Mouse (Mus musculus) liver, embryonic 14.5 days (tissue): ENCODE measurements around the gene Tnfrsf12a. TPM values are rescaled to one million over a fixed set of nuclear protein-coding genes. Genes with fewer than 3 reads are reported as not detected.

Experiments
- ATAC-seq: fragments of 200-750 bp; cut with Nextera tagmentation; 2 replicates; pipeline ENCODE4 v1.8.0; 2017; ENCODE audit warnings: moderate number of reproducible peaks, mild to moderate bottlenecking, moderate library complexity; ENCODE audit not compliant: insufficient read depth
- DNase-seq, 3 experiments: peaks; one replicate each; pipeline ENCODE4 v3.0.0-alpha.2; 2012 to 2013; ENCODE audit warnings: low read depth in 3 of 3, low spot score in 3 of 3
- H3K27ac ChIP-seq: fragments of 300-500 bp; sonication (generic); 2 replicates; pipeline ENCODE4 v1.5.1; 2014; ENCODE audit warnings: moderate library complexity, mild to moderate bottlenecking, control low read depth, inconsistent platforms
- H3K27me3 ChIP-seq: fragments of 300-500 bp; sonication (generic); 2 replicates; pipeline ENCODE4 v1.6.1; 2014; ENCODE audit warnings: mild to moderate bottlenecking, low read length, moderate library complexity; ENCODE audit not compliant: control insufficient read depth, insufficient read depth
- H3K36me3 ChIP-seq: fragments of 300-500 bp; sonication (generic); replicated peaks from 2 replicates; pipeline ENCODE4 v1.6.1; 2014; ENCODE audit warnings: low read depth; ENCODE audit not compliant: control insufficient read depth, insufficient read depth
- H3K4me1 ChIP-seq, 2 experiments: fragments of 200-500 bp in 1 of 2; fragments of 300-500 bp in 1 of 2; sonication (generic) in 1 of 2; replicated peaks; 2 replicates each; pipeline ENCODE4 v1.6.1; 2012 to 2014; ENCODE audit warnings: antibody characterized with exemption in 1 of 2, inconsistent platforms in 1 of 2, low read length in 1 of 2; ENCODE audit not compliant: control insufficient read depth in 2 of 2, insufficient read depth in 2 of 2
- H3K4me2 ChIP-seq: fragments of 300-500 bp; sonication (generic); 2 replicates; pipeline ENCODE4 v1.6.1; 2014; ENCODE audit warnings: low read depth, mild to moderate bottlenecking, control low read depth, moderate library complexity
- H3K4me3 ChIP-seq, 2 experiments: fragments of 200-500 bp in 1 of 2; fragments of 300-500 bp in 1 of 2; sonication (generic) in 1 of 2; 2 replicates each; pipeline ENCODE4 v1.5.1; 2012 to 2014; ENCODE audit warnings: low read depth in 2 of 2, low read length in 2 of 2, mild to moderate bottlenecking in 2 of 2, control low read depth in 1 of 2, inconsistent platforms in 1 of 2, moderate library complexity in 1 of 2; ENCODE audit not compliant: insufficient read depth in 1 of 2
- H3K9ac ChIP-seq: fragments of 300-500 bp; sonication (generic); replicated peaks from 2 replicates; pipeline ENCODE4 v1.6.1; 2014; ENCODE audit warnings: mild to moderate bottlenecking, control low read depth, moderate library complexity
- H3K9me3 ChIP-seq: fragments of 300-500 bp; sonication (generic); 2 replicates; pipeline ENCODE4 v1.6.1; 2016; ENCODE audit warnings: low read length, mixed read lengths; ENCODE audit not compliant: control insufficient read depth
- CTCF ChIP-seq: IDR thresholded peaks from 2 replicates; pipeline ENCODE4 v1.5.1; 2016; ENCODE audit warnings: antibody characterized with exemption, low read depth, control low read depth
- EP300 ChIP-seq: IDR thresholded peaks from 2 replicates; pipeline ENCODE4 v1.6.1; 2016; ENCODE audit warnings: antibody characterized with exemption, low read depth
- WGBS: fragments of 180-500 bp; shearing (Covaris S2); extraction: QIAGEN DNeasy Blood & Tissue Kit; methylation state at CpG from one replicate; pipeline ENCODE4 v1.1.7; 2014; ENCODE audit not compliant: insufficient replicate concordance; 5-methylcytosine and 5-hydroxymethylcytosine counted together
- polyA plus RNA-seq, 2 experiments: library from polyadenylated mRNA; depleted of rRNA in 1 of 2; stranded (reverse) in 1 of 2; unstranded in 1 of 2; fragments of >200 nt; fragmentation: Nextera tagmentation in 1 of 2; extraction: Ambion mirVana in 1 of 2; gene quantifications; 2 replicates each; pipeline versions ENCODE4 v1.2.1 to v1.2.3; 2012 to 2014

Tnfrsf12a gene
- polyA plus RNA-seq, 2 experiments: 1.7 to 3.9 TPM

DNA sequence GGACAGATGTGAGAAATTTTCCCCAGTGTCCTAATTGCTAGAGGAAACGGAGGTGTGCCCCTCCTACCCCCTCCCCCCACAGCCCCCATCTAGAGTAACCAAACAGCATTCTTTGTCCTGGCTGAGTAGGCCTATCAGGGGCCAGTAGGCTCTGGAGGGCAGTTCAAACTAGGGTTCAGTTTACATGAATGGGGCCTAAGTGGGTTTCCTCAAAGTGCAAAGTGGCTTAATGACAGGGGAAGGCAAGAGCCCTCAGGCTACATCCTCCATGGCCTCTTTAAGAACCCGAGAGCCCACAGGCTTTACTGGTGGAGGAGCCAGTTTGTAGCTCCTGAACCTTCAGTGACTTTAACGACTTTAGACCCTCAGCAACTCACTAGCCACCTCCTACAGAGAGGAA is 18.5 kb upstream of the Tnfrsf12a start:
- H3K9me3 ChIP-seq: no peaks in the 10 kb centered on the region
- H3K4me2 ChIP-seq: no peak overlapping the region
- peaks cover 35% of the 10 kb centered on the region for H3K27me3 ChIP-seq
- no peak for TF ChIP-seq CTCF
- no peak for TF ChIP-seq EP300
- ATAC-seq: no peak
- no peak overlapping the region for H3K4me3 ChIP-seq
- no peak for DNase-seq
- WGBS: 37% methylated on average over 3 of the region's 3 CpGs
- H3K27ac ChIP-seq: no peak overlapping the region
- H3K4me1 ChIP-seq: no peaks in the 10 kb centered on the region
- no peaks in the 10 kb centered on the region for H3K36me3 ChIP-seq
- no peak overlapping the region for H3K9ac ChIP-seq

DNA sequence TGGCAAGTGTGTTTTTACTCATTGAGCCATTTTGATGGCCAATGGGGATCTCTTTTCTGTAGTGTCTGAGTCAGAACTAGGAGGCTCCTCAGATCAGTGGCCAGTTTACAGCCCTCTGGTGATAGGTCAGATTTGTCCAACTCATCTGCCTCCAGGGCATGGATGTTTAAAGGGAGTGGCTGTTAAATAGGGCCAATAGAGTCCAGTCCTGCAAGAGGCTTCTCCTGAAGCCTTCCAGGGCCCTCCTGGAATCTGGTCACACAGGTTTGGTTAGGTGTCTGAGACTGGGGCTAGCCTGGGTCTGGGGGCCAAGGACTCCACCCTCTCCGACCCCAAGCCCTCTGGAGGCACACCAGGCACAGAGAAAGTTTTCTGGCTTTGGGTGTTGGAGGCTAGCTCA is 17.2 kb upstream of the Tnfrsf12a start:
- no peak for TF ChIP-seq EP300
- TF ChIP-seq CTCF: no peak
- H3K27me3 ChIP-seq: peaks cover 22% of the 10 kb centered on the region

DNA sequence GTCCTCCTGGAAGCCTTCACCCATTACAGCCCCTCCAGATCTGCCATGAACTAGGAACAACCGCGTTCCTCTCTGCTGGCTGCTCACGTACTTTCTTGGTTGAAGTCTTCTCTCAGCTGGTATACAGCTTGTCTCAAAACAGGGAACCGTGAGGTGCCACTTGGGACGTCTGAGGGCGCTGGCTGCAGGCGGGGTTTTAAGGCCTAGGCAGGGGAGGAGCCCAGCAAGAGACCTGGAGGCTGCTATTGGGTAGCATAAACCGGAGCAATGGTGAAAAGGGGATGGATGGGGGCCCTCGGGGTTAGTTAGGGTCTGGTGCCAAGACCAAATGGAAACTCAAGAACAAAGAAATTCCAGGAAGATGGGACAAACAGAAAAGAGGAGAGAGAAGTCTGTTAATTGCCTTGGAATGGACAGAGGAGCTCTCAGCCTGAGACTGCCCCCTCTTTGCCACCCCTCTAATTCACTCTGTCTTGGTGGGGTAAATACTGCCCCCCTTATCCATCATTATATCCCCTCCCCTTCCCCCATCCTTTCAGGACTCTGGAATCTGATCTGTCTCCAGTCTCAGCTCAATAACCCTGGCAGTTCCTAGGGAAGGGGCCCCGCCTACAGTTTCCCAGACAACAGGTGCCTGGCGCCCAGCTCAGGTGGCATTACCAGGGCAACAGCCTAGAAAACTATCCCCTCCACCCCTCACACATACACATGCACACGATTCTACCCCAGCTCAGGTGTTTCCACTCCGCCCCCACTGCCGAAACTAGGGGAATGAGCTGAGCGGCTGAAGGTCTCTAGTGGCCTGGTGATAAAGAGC is 6.8 kb upstream of the Tnfrsf12a start, which contains the start of gene Cldn9:
Gene Cldn9, minus strand, starts transcription at position 171 of the 817 bp plus-strand sequence.
- WGBS: 26% methylated on average over 15 of the region's 15 CpGs
- no peak for TF ChIP-seq CTCF
- no peak for TF ChIP-seq EP300
- 0 out of 4 replicates have a peak, but pooled peaks cover 0 to 2% of the 10 kb centered on the region in 2 experiments for H3K4me1 ChIP-seq
- DNase-seq (no peak), ATAC-seq (no peak)
- H3K9ac ChIP-seq: no peak within 1 kb of the TSS
- no peak within 1 kb of the TSS for H3K27ac ChIP-seq
- peaks cover 49% of the 10 kb centered on the region for H3K27me3 ChIP-seq
- no peaks in the 10 kb centered on the region for H3K36me3 ChIP-seq
- no peaks in the 10 kb centered on the region for H3K9me3 ChIP-seq
- no peak within 1 kb of the TSS for H3K4me3 ChIP-seq
- H3K4me2 ChIP-seq: no peak within 1 kb of the TSS

More for the DNA sequence above, 17.2 kb upstream of the Tnfrsf12a start:
- Histone ChIP-seq H3K9ac (no peak overlapping the region), H3K4me2 (no peak overlapping the region), H3K9me3 (no peaks in the 10 kb centered on the region), H3K36me3 (no peaks in the 10 kb centered on the region), H3K27ac (no peak overlapping the region), H3K4me3 (no peak overlapping the region), H3K4me1 (no peaks in the 10 kb centered on the region)
- ATAC-seq (no peak), DNase-seq (no peak)
- 25% methylated on average over 1 of the region's 1 CpGs for WGBS

DNA sequence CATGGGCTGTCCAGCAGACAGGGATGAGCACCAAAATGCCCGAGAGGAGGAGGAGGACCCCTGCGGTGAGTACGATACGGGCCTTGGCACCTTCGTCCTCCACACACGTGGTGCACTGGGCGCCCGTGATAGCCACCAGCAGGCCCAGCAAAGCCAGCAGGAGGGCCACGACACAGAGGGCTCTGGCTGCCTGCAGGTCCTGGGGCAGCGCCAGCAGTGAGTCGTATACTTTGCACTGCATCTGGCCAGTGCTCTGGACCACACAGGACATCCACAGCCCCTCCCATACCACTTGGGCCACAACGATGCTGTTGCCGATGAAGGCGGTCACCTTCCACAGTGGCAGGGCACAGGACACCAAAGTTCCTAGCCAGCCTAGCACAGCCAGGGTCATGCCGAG is 6.0 kb upstream of the Tnfrsf12a start:
- TF ChIP-seq EP300 (no peak), CTCF (no peak)
- Histone ChIP-seq H3K27ac (no peak overlapping the region), H3K4me1 (0 out of 4 replicates have a peak, but pooled peaks cover 0 to 2% of the 10 kb centered on the region in 2 experiments), H3K9me3 (no peaks in the 10 kb centered on the region), H3K9ac (no peak overlapping the region), H3K27me3 (peaks cover 57% of the 10 kb centered on the region), H3K4me3 (no peak overlapping the region), H3K36me3 (no peaks in the 10 kb centered on the region), H3K4me2 (no peak overlapping the region)
- ATAC-seq (no peak), DNase-seq (no peak)
- WGBS: 19% methylated on average over 15 of the region's 15 CpGs

DNA sequence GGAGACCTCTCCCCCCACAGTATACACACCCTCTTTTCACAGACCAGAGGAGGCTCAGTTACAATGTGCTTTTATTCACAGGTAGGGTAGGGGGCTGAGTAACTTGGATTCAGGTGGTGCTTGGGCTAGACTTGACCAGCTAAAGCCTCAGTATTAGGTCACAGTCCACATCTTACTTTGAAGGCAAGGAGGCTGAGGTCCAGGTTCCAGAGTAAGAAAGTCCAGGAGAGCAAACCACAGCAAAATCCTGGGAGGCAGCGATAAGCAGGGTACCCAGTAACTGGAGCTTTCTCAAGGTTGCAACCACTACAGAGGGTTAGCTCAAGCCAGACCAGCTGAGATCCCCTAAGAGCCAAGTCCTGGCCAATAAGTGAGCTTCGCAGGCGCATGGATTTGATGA is 5.3 kb upstream of the Tnfrsf12a start:
- 47% methylated on average over 3 of the region's 3 CpGs for WGBS
- DNase-seq: no peak
- TF ChIP-seq CTCF: no peak
- TF ChIP-seq EP300: no peak
- H3K27me3 ChIP-seq: peaks cover 62% of the 10 kb centered on the region
- no peak overlapping the region for H3K4me2 ChIP-seq
- H3K9me3 ChIP-seq: no peaks in the 10 kb centered on the region
- H3K4me3 ChIP-seq: no peak overlapping the region
- H3K36me3 ChIP-seq: no peaks in the 10 kb centered on the region
- H3K27ac ChIP-seq: no peak overlapping the region
- H3K9ac ChIP-seq: no peak overlapping the region
- peaks cover 2 to 4% of the 10 kb centered on the region in 2 experiments; a peak in 2 of 4 replicates for H3K4me1 ChIP-seq
- no peak for ATAC-seq
